Mouse (Mus musculus) kidney, adult 2 months (tissue): ENCODE data around the gene Klhl3. TPM values are rescaled to one million over a fixed set of nuclear protein-coding genes. Genes with fewer than 3 reads are reported as not detected.

ENCODE experiments used
- DNase-seq: peaks from one replicate; pipeline ENCODE4 v3.0.0; 2021
- H3K27ac ChIP-seq: fragments of 200-500 bp; 2 replicates; pipeline ENCODE4 v1.5.1; 2012; ENCODE audit warnings: low read depth, low read length, control low read depth, inconsistent platforms; ENCODE audit not compliant: insufficient read depth
- H3K27me3 ChIP-seq: fragments of 200-500 bp; replicated peaks from 2 replicates; pipeline ENCODE4 v1.6.1; 2012; ENCODE audit warnings: mild to moderate bottlenecking, moderate library complexity, low read length, inconsistent platforms; ENCODE audit not compliant: control insufficient read depth, insufficient read depth
- H3K36me3 ChIP-seq: fragments of 200-500 bp; 2 replicates; pipeline ENCODE4 v1.6.1; 2012; ENCODE audit warnings: mild to moderate bottlenecking, moderate library complexity, low read length, inconsistent platforms; ENCODE audit not compliant: control insufficient read depth, insufficient read depth
- H3K4me1 ChIP-seq: fragments of 200-500 bp; 2 replicates; pipeline ENCODE4 v1.6.1; 2011; ENCODE audit warnings: low read length; ENCODE audit not compliant: control insufficient read depth, insufficient read depth
- H3K4me3 ChIP-seq: fragments of 200-500 bp; 2 replicates; pipeline ENCODE4 v1.5.1; 2011; ENCODE audit warnings: mild to moderate bottlenecking, low read depth, low read length, control low read depth; ENCODE audit not compliant: insufficient read depth
- CTCF ChIP-seq: fragments of 200-500 bp; conservative IDR thresholded peaks from 2 replicates; pipeline ENCODE4 v1.5.1; 2011; ENCODE audit warnings: low read depth, mild to moderate bottlenecking, control low read depth, low read length, moderate library complexity, mixed read lengths; ENCODE audit not compliant: insufficient read depth, insufficient read length
- POLR2A ChIP-seq: fragments of 200-500 bp; IDR thresholded peaks from one replicate; pipeline ENCODE4 v1.6.1; 2011; ENCODE audit warnings: low read depth, low read length, control low read depth
- WGBS: fragments of 180-500 bp; shearing (Covaris S2); methylation state at CpG from one replicate; pipeline ENCODE4 v1.1.7; 2018; 5-methylcytosine and 5-hydroxymethylcytosine counted together
- polyA plus RNA-seq: library from polyadenylated mRNA; depleted of rRNA; stranded (reverse); fragments of >200 nt; gene quantifications from 2 replicates; pipeline ENCODE4 v1.2.3, GENCODE M21; 2012

Klhl3 gene
- polyA plus RNA-seq, 1 experiment = 26.3 TPM

GRCm38 (mm10) chr13:58124989-58125388 lies 11.6 kb upstream of the Klhl3 start:
- Histone ChIP-seq H3K27me3 (no peaks in the 10 kb centered on the region), H3K36me3 (peaks cover 3% of the 10 kb centered on the region), H3K27ac (no peak overlapping the region), H3K4me3 (no peak overlapping the region), H3K4me1 (peaks cover 18% of the 10 kb centered on the region)
- 46% methylated on average over 2 of the region's 2 CpGs for WGBS
- no peak for DNase-seq
- TF ChIP-seq POLR2A (no peak), CTCF (no peak)

GRCm38 (mm10) chr13:58124278-58124677 lies 10.9 kb upstream of the Klhl3 start:
- H3K36me3 ChIP-seq = peaks cover 3% of the 10 kb centered on the region
- H3K27ac ChIP-seq = peak overlapping the region; percentile 76
- WGBS = 92% methylated on average over 3 of the region's 3 CpGs
- no peaks in the 10 kb centered on the region for H3K27me3 ChIP-seq
- no peak overlapping the region for H3K4me3 ChIP-seq
- TF ChIP-seq CTCF = no peak
- TF ChIP-seq POLR2A = no peak
- DNase-seq = no peak
- H3K4me1 ChIP-seq = peaks cover 18% of the 10 kb centered on the region

GRCm38 (mm10) chr13:58123381-58123780 lies 10.0 kb upstream of the Klhl3 start:
- Histone ChIP-seq H3K4me1 (peaks cover 18% of the 10 kb centered on the region), H3K27ac (peak overlapping the region; percentile 93), H3K36me3 (peaks cover 3% of the 10 kb centered on the region), H3K4me3 (no peak overlapping the region), H3K27me3 (no peaks in the 10 kb centered on the region)
- no peak for TF ChIP-seq POLR2A
- no peak for TF ChIP-seq CTCF
- 24% methylated on average over 8 of the region's 8 CpGs for WGBS
- peak; percentile 91 for DNase-seq

- WGBS = 19% methylated on average over 10 of the region's 10 CpGs
- Histone ChIP-seq H3K27me3 (no peaks in the 10 kb centered on the region), H3K4me3 (peak overlapping the region; percentile 34), H3K36me3 (peaks cover 3% of the 10 kb centered on the region), H3K4me1 (peaks cover 18% of the 10 kb centered on the region), H3K27ac (peak overlapping the region; percentile 93)
- TF ChIP-seq CTCF = no peak
- TF ChIP-seq POLR2A = no peak
- peak; percentile 61 for DNase-seq
Observed at GRCm38 (mm10) chr13:58122786-58123297, 9.4 kb upstream of the Klhl3 start.

GRCm38 (mm10) chr13:58117318-58118017 lies 4.1 kb upstream of the Klhl3 start:
- no peak overlapping the region for H3K27ac ChIP-seq
- TF ChIP-seq POLR2A (no peak), CTCF (peak; percentile 66)

GRCm38 (mm10) chr13:58116801-58117200 lies 3.4 kb upstream of the Klhl3 start:
- TF ChIP-seq POLR2A (no peak), CTCF (no peak)
- WGBS = 78% methylated on average over 2 of the region's 2 CpGs
- DNase-seq = no peak
- no peak overlapping the region for H3K4me3 ChIP-seq
- H3K4me1 ChIP-seq = peaks cover 2% of the 10 kb centered on the region; the same call in 1 of the 2 replicates
- H3K36me3 ChIP-seq = no peaks in the 10 kb centered on the region
- no peak overlapping the region for H3K27ac ChIP-seq
- H3K27me3 ChIP-seq = no peaks in the 10 kb centered on the region

More at GRCm38 (mm10) chr13:58117318-58118017, 4.1 kb upstream of the Klhl3 start:
- Histone ChIP-seq H3K4me3 (no peak overlapping the region), H3K36me3 (no peaks in the 10 kb centered on the region), H3K27me3 (no peaks in the 10 kb centered on the region), H3K4me1 (peaks cover 2% of the 10 kb centered on the region; the same call in 1 of the 2 replicates)
- WGBS = 57% methylated on average over 8 of the region's 8 CpGs
- DNase-seq = peak; percentile 67

GRCm38 (mm10) chr13:58115227-58115626 lies 1.8 kb upstream of the Klhl3 start:
- Histone ChIP-seq H3K27me3 (no peaks in the 10 kb centered on the region), H3K36me3 (no peaks in the 10 kb centered on the region), H3K4me1 (no peaks in the 10 kb centered on the region; the same call in 1 of the 2 replicates), H3K27ac (no peak overlapping the region), H3K4me3 (no peak overlapping the region)
- DNase-seq = peak; percentile 77
- WGBS = 40% methylated on average over 13 of the region's 13 CpGs
- no peak for TF ChIP-seq POLR2A
- no peak for TF ChIP-seq CTCF
